27 mouse cellular contexts compared by ENCODE assay signal in genomic region chr1:151244013-151244412, GRCm38 (mm10). TPM values are rescaled to one million over a fixed set of nuclear protein-coding genes. Genes with fewer than 3 reads are reported as not detected.
DNase-seq lines count a peak whose midpoint lies in the region; ATAC-seq and TF ChIP-seq lines count a peak whose summit lies in the region.
"Had no signal": no experiment of that assay in that cellular context is flagged by ENCODE, and none has a peak within 500 bp of the region (broad histone marks: within the 10 kb centered on the region; RNA-seq: fewer than 3 reads in every experiment).

No protein-coding gene starts in this region.

- H3K9ac ChIP-seq in liver, postnatal 0 days (replicated peaks) = no peak overlapping the region
- H3K9ac ChIP-seq in hindbrain, embryonic 11.5 days (ENCODE audit: low read depth, low read length) = no peak overlapping the region
- H3K9ac ChIP-seq: embryonic facial prominence, embryonic 12.5 days; forebrain, embryonic 13.5 days; forebrain, embryonic 15.5 days had no signal

- H3K4me2 ChIP-seq in liver, postnatal 0 days (ENCODE audit: low read depth, low read length) = no peak overlapping the region
- no peak overlapping the region for H3K4me2 ChIP-seq in hindbrain, embryonic 11.5 days (replicated peaks; ENCODE audit: low read depth, low read length)
- H3K4me2 ChIP-seq: embryonic facial prominence, embryonic 12.5 days; forebrain, embryonic 13.5 days; forebrain, embryonic 15.5 days had no signal

- intact Hi-C loops in heart, postnatal 14 days (cut with DNase I) = no loop called here

- TF ChIP-seq CTCF in liver, postnatal 0 days (IDR thresholded peaks at IDR 0.05; ENCODE audit: low read depth) = no peak

- no peaks in the 10 kb centered on the region for H3K9me3 ChIP-seq in liver, postnatal 0 days (ENCODE audit: low read length)
- no peaks in the 10 kb centered on the region for H3K9me3 ChIP-seq in hindbrain, embryonic 11.5 days (ENCODE audit: control insufficient read depth, low read length)
- H3K9me3 ChIP-seq: embryonic facial prominence, embryonic 10.5 days; embryonic facial prominence, embryonic 12.5 days; G1E had no signal

- no peaks in the 10 kb centered on the region for H3K27me3 ChIP-seq in liver, postnatal 0 days (ENCODE audit: insufficient read depth, low read length)
- no peaks in the 10 kb centered on the region for H3K27me3 ChIP-seq in hindbrain, embryonic 11.5 days (ENCODE audit: control insufficient read depth, insufficient read depth, low read length)
- H3K27me3 ChIP-seq: CH12.LX; embryonic facial prominence, embryonic 12.5 days; forebrain, embryonic 13.5 days; forebrain, embryonic 15.5 days; Patski had no signal

- 73% methylated on average over 5 of the region's 5 CpGs for WGBS in liver, postnatal 0 days (ENCODE audit: insufficient replicate concordance)
- 89% methylated on average over 5 of the region's 5 CpGs for WGBS in hindbrain, embryonic 11.5 days

- peak; percentile 40; the same call in 1 of the 2 replicates for ATAC-seq in liver, postnatal 0 days
- no peak for ATAC-seq in hindbrain, embryonic 11.5 days (ENCODE audit: low FRiP score)
- ATAC-seq: activated CD4-positive, CD25-positive, alpha-beta regulatory T cell, adult 4 months; CD4-positive, CD25-positive, alpha-beta regulatory T cell, adult 4 months; forebrain, embryonic 13.5 days; forebrain, embryonic 15.5 days; Patski had no signal

- DNase-seq in heart, adult 11 months = peak; percentile 81
- DNase-seq in heart, postnatal 14 days = no peak
- no peak for DNase-seq in liver, postnatal 0 days
- DNase-seq in liver = no peak
- DNase-seq in hindbrain, embryonic 11.5 days (ENCODE audit: low spot score) = no peak
- DNase-seq: adrenal gland, adult 8-10 months; adrenal gland, postnatal 14 days; adrenal gland, postnatal 36 days; B cell, adult 2 months; cerebellum, adult 11-12 months; cerebellum, adult 2 months; cerebellum, adult 9-10 months; cerebellum, postnatal 10 days; cerebellum, postnatal 25 days had no signal

- no peak for TF ChIP-seq EP300 in liver, postnatal 0 days (IDR thresholded peaks at IDR 0.05; ENCODE audit: low read depth)

- H3K4me1 ChIP-seq in liver, postnatal 0 days (ENCODE audit: insufficient read depth) = peaks cover 16% of the 10 kb centered on the region; the same call in 1 of the 2 replicates
- H3K4me1 ChIP-seq in hindbrain, embryonic 11.5 days (replicated peaks; ENCODE audit: control insufficient read depth, insufficient read depth, low read length) = no peaks in the 10 kb centered on the region
- H3K4me1 ChIP-seq: embryonic facial prominence, embryonic 12.5 days; forebrain, embryonic 13.5 days; forebrain, embryonic 15.5 days had no signal

- no peak overlapping the region for H3K27ac ChIP-seq in liver, postnatal 0 days (ENCODE audit: low read depth)
- H3K27ac ChIP-seq in hindbrain, embryonic 11.5 days (ENCODE audit: low read depth, low read length) = no peak overlapping the region
- H3K27ac ChIP-seq: embryonic facial prominence, embryonic 10.5 days; embryonic facial prominence, embryonic 12.5 days; forebrain, embryonic 13.5 days; forebrain, embryonic 15.5 days had no signal

- no peak overlapping the region for H3K4me3 ChIP-seq in liver, postnatal 0 days (ENCODE audit: low read depth, low read length)
- no peak overlapping the region for H3K4me3 ChIP-seq in hindbrain, embryonic 11.5 days (ENCODE audit: low read depth, low read length)
- H3K4me3 ChIP-seq: embryonic facial prominence, embryonic 10.5 days; embryonic facial prominence, embryonic 12.5 days; forebrain, embryonic 13.5 days; forebrain, embryonic 15.5 days had no signal

- no peaks in the 10 kb centered on the region for H3K36me3 ChIP-seq in liver, postnatal 0 days (replicated peaks; ENCODE audit: insufficient read depth, low read length)
- no peaks in the 10 kb centered on the region for H3K36me3 ChIP-seq in hindbrain, embryonic 11.5 days (ENCODE audit: control insufficient read depth, insufficient read depth, low read length)
- H3K36me3 ChIP-seq: embryonic facial prominence, embryonic 10.5 days; embryonic facial prominence, embryonic 12.5 days; forebrain, embryonic 15.5 days; G1E had no signal

RNA-seq across cellular contexts. Expression of gene Gm47996, which starts 34.1 kb away (rescaled TPM):
- not detected for total RNA-seq in heart, postnatal 14 days (2021)
- polyA plus RNA-seq in liver, postnatal 0 days (2015; fragmentation: Nextera tagmentation; extraction: Ambion mirVana) = 0.12 and 0.20 TPM in 2 replicates
- 0.42 and 0.45 TPM in 2 replicates for polyA plus RNA-seq in hindbrain, embryonic 11.5 days (2014; fragmentation: Nextera tagmentation; extraction: Ambion mirVana)
- total RNA-seq: adrenal gland, adult 18-20 months; adrenal gland, adult 8-10 months; adrenal gland, postnatal 14 days; adrenal gland, postnatal 36 days; CH12.LX had no signal
- polyA plus RNA-seq: activated CD4-positive, CD25-positive, alpha-beta regulatory T cell, adult 4 months; CD4-positive, CD25-positive, alpha-beta regulatory T cell, adult 4 months; cerebellum, adult 2 months; cortical plate, adult 2 months; embryonic facial prominence, embryonic 10.5 days; embryonic facial prominence, embryonic 12.5 days; embryonic facial prominence, embryonic 14.5 days; forebrain, embryonic 11.5 days; forebrain, embryonic 13.5 days; forebrain, embryonic 15.5 days; Patski had no signal

RNA-seq across cellular contexts. Expression of gene 3110040M04Rik, which starts 40.1 kb away (rescaled TPM):
- total RNA-seq in heart, postnatal 14 days (2021) = not detected
- polyA plus RNA-seq in liver, postnatal 0 days (2015; fragmentation: Nextera tagmentation; extraction: Ambion mirVana) = 0.28 TPM in 1 of 2 replicates, not detected in the other
- polyA plus RNA-seq in hindbrain, embryonic 11.5 days (2014; fragmentation: Nextera tagmentation; extraction: Ambion mirVana) = 0.57 TPM in 1 of 2 replicates, not detected in the other
- total RNA-seq: adrenal gland, adult 18-20 months; adrenal gland, adult 8-10 months; adrenal gland, postnatal 14 days; adrenal gland, postnatal 36 days; CH12.LX had no signal
- polyA plus RNA-seq: activated CD4-positive, CD25-positive, alpha-beta regulatory T cell, adult 4 months; CD4-positive, CD25-positive, alpha-beta regulatory T cell, adult 4 months; cerebellum, adult 2 months; cortical plate, adult 2 months; embryonic facial prominence, embryonic 10.5 days; embryonic facial prominence, embryonic 12.5 days; embryonic facial prominence, embryonic 14.5 days; forebrain, embryonic 11.5 days; forebrain, embryonic 13.5 days; forebrain, embryonic 15.5 days; Patski had no signal

RNA-seq across cellular contexts. Expression of gene Gm47995, which starts 45.8 kb away (rescaled TPM):
- total RNA-seq in heart, postnatal 14 days (2021) = not detected
- 0.26 and 0.31 TPM in 2 replicates for polyA plus RNA-seq in liver, postnatal 0 days (2015; fragmentation: Nextera tagmentation; extraction: Ambion mirVana)
- polyA plus RNA-seq in hindbrain, embryonic 11.5 days (2014; fragmentation: Nextera tagmentation; extraction: Ambion mirVana) = 0.20 TPM in 1 of 2 replicates, not detected in the other
- total RNA-seq: adrenal gland, adult 18-20 months; adrenal gland, adult 8-10 months; adrenal gland, postnatal 14 days; adrenal gland, postnatal 36 days; CH12.LX had no signal
- polyA plus RNA-seq: activated CD4-positive, CD25-positive, alpha-beta regulatory T cell, adult 4 months; CD4-positive, CD25-positive, alpha-beta regulatory T cell, adult 4 months; cerebellum, adult 2 months; cortical plate, adult 2 months; embryonic facial prominence, embryonic 10.5 days; embryonic facial prominence, embryonic 12.5 days; forebrain, embryonic 11.5 days; forebrain, embryonic 13.5 days; forebrain, embryonic 15.5 days; Patski had no signal

RNA-seq across cellular contexts. Expression of gene Gm8947, which starts 51.8 kb away (rescaled TPM):
- total RNA-seq in heart, postnatal 14 days (2021) = not detected
- polyA plus RNA-seq in liver, postnatal 0 days (2015; fragmentation: Nextera tagmentation; extraction: Ambion mirVana) = 0.28 and 0.37 TPM in 2 replicates
- polyA plus RNA-seq in hindbrain, embryonic 11.5 days (2014; fragmentation: Nextera tagmentation; extraction: Ambion mirVana) = 0.27 TPM in 1 of 2 replicates, not detected in the other
- total RNA-seq: adrenal gland, adult 18-20 months; adrenal gland, adult 8-10 months; adrenal gland, postnatal 14 days; adrenal gland, postnatal 36 days had no signal
- polyA plus RNA-seq: activated CD4-positive, CD25-positive, alpha-beta regulatory T cell, adult 4 months; CD4-positive, CD25-positive, alpha-beta regulatory T cell, adult 4 months; cerebellum, adult 2 months; cortical plate, adult 2 months; embryonic facial prominence, embryonic 10.5 days; embryonic facial prominence, embryonic 14.5 days; forebrain, embryonic 13.5 days; forebrain, embryonic 15.5 days; Patski had no signal
